Mouse (Mus musculus) myocyte (in vitro differentiated cells): ENCODE data around the gene Eefsec. TPM values are rescaled to one million over a fixed set of nuclear protein-coding genes. Genes with fewer than 3 reads are reported as not detected.

Source experiments
- H3K27me3 ChIP-seq: one replicate; pipeline ENCODE4 v1.6.1; 2011; ENCODE audit not compliant: control insufficient read depth, insufficient read depth, insufficient read length
- H3K36me3 ChIP-seq: one replicate; pipeline ENCODE4 v1.6.1; 2011; ENCODE audit not compliant: control insufficient read depth, insufficient read depth
- H3K4me2 ChIP-seq: one replicate; pipeline ENCODE4 v1.6.1; 2011; ENCODE audit warnings: low read depth, control low read depth
- H3K4me3 ChIP-seq: one replicate; pipeline ENCODE4 v1.5.1; 2011; ENCODE audit warnings: mild to moderate bottlenecking, control low read depth, moderate library complexity
- H3K79me2 ChIP-seq: one replicate; pipeline ENCODE4 v1.6.1; 2011; ENCODE audit not compliant: control insufficient read depth, insufficient read depth
- H3ac ChIP-seq: one replicate; pipeline ENCODE4 v1.6.1; 2011; ENCODE audit not compliant: control insufficient read depth, insufficient read length
- CEBPB ChIP-seq: IDR thresholded peaks from 2 replicates; pipeline ENCODE4 v1.6.1; 2011; ENCODE audit warnings: mild to moderate bottlenecking, moderate library complexity; ENCODE audit not compliant: poor library complexity, insufficient read depth, severe bottlenecking
- E2F4 ChIP-seq: IDR thresholded peaks from one replicate; pipeline ENCODE4 v1.6.1; 2011; ENCODE audit warnings: mild to moderate bottlenecking, control low read depth, moderate library complexity; ENCODE audit not compliant: insufficient read depth
- MAX ChIP-seq: IDR thresholded peaks from one replicate; pipeline ENCODE4 v1.6.1; 2011; ENCODE audit warnings: low read depth, mild to moderate bottlenecking, control low read depth
- MYOD1 ChIP-seq, 3 experiments: IDR thresholded peaks; one replicate each; pipeline ENCODE4 v1.6.1; 2011; ENCODE audit warnings: control low read depth in 2 of 3, low read depth in 2 of 3, mild to moderate bottlenecking in 2 of 3, moderate library complexity in 1 of 3; ENCODE audit not compliant: insufficient read length in 2 of 3, control insufficient read depth in 1 of 3
- MYOG ChIP-seq, 3 experiments: IDR thresholded peaks; one replicate each; pipeline ENCODE4 v1.6.1; 2011; ENCODE audit warnings: control low read depth in 2 of 3, low read depth in 2 of 3, mild to moderate bottlenecking in 2 of 3; ENCODE audit not compliant: insufficient read length in 2 of 3, control insufficient read depth in 1 of 3, insufficient read depth in 1 of 3
- POLR2A ChIP-seq: IDR thresholded peaks from one replicate; pipeline ENCODE4 v1.6.1; 2011; ENCODE audit warnings: low read depth, mild to moderate bottlenecking, control low read depth, moderate library complexity; ENCODE audit not compliant: insufficient read length
- POLR2AphosphoS2 ChIP-seq: IDR thresholded peaks from one replicate; pipeline ENCODE4 v1.6.1; 2011; ENCODE audit warnings: low read depth, control low read depth; ENCODE audit not compliant: insufficient read length
- REST ChIP-seq: IDR thresholded peaks from one replicate; pipeline ENCODE4 v1.6.1; 2011; ENCODE audit warnings: mild to moderate bottlenecking, control low read depth, moderate library complexity; ENCODE audit not compliant: insufficient read depth, insufficient read length
- SRF ChIP-seq: IDR thresholded peaks from one replicate; pipeline ENCODE4 v1.6.1; 2011; ENCODE audit warnings: low read depth; ENCODE audit not compliant: control insufficient read depth, insufficient read length
- TCF12 ChIP-seq: IDR thresholded peaks from one replicate; pipeline ENCODE4 v1.6.1; 2011; ENCODE audit warnings: mild to moderate bottlenecking, control low read depth; ENCODE audit not compliant: poor library complexity, insufficient read depth, severe bottlenecking
- TCF3 ChIP-seq: IDR thresholded peaks from one replicate; pipeline ENCODE4 v1.6.1; 2011; ENCODE audit warnings: low read depth, control low read depth; ENCODE audit not compliant: insufficient read length
- USF1 ChIP-seq: IDR thresholded peaks from one replicate; pipeline ENCODE4 v1.6.1; 2011; ENCODE audit warnings: low read depth, mild to moderate bottlenecking, control low read depth, moderate library complexity
- polyA plus RNA-seq: library from polyadenylated mRNA; unstranded; fragments of >200 nt; fragmentation: generic; extraction: Trizol; gene quantifications from one replicate; pipeline ENCODE4 v1.2.1, GENCODE M21; 2012; ENCODE audit warnings: missing spikeins

Eefsec gene
- polyA plus RNA-seq, 1 experiment, result 14.5 TPM

DNA sequence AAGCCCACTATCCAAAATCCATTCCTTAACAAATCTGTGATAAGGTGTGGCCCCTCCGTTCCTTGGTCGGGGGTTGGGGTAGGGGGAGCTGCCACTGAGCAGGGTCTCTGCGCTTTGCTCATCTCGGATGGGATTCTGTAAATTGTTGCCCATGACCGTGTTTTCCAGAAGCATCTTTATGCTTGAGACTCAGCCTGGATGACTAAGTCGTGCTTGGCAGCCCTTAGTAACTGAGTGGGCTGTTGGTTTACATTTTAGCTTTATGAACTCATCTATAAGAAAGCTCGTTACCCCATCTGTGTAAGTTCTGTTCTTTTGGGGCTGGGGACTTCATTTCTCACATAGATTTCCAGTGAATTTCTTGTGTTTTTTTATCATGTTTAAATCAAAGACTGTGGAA lies 42.7 kb upstream of the Eefsec start:
- no peaks in the 10 kb centered on the region for H3K27me3 ChIP-seq
- H3K79me2 ChIP-seq, result no peaks in the 10 kb centered on the region
- no peak overlapping the region for H3ac ChIP-seq
- TF ChIP-seq CEBPB, result no peak
- no peak for TF ChIP-seq TCF3
- TF ChIP-seq POLR2A, result no peak
- TF ChIP-seq E2F4, result no peak
- TF ChIP-seq POLR2AphosphoS2, result no peak
- TF ChIP-seq MAX, result no peak
- TF ChIP-seq TCF12, result no peak
- no peak for TF ChIP-seq REST
- TF ChIP-seq USF1, result no peak
- no peak for TF ChIP-seq MYOG (IDR thresholded peaks at IDR 0.05; ENCODE audit: control insufficient read depth in 1 of 3, insufficient read depth in 1 of 3, insufficient read length in 2 of 3, low read depth in 2 of 3)
- no peak for TF ChIP-seq MYOD1 (IDR thresholded peaks at IDR 0.05; ENCODE audit: control insufficient read depth in 1 of 3, insufficient read length in 2 of 3, low read depth in 2 of 3)
- no peak for TF ChIP-seq SRF
- H3K4me2 ChIP-seq, result no peak overlapping the region
- H3K4me3 ChIP-seq, result no peak overlapping the region
- peaks cover 15% of the 10 kb centered on the region for H3K36me3 ChIP-seq

DNA sequence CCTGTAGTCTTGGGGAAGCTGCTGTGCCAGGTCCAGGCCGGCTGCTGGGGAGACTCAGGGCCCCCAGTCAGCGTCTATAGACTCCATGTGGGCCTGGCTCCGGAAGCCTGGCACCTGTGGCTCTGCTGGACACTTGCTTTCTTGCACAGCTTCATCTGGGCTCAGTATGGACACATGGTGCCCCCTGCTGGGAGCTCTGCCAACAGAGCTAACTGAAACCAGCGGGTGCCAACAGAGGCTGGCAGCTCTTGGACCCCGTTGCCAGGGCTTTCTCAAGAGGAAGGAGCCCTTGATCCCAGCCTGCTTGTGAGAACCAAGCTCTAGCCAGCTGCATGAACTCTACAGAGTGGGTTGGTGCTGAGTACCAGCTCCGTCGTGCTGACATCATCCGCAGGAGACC lies 40.6 kb upstream of the Eefsec start:
- H3K36me3 ChIP-seq, result peaks cover 26% of the 10 kb centered on the region
- H3K4me3 ChIP-seq, result no peak overlapping the region
- H3K4me2 ChIP-seq, result no peak overlapping the region
- no peaks in the 10 kb centered on the region for H3K79me2 ChIP-seq
- H3ac ChIP-seq, result no peak overlapping the region
- no peak for TF ChIP-seq POLR2A
- no peak for TF ChIP-seq CEBPB
- TF ChIP-seq MYOD1 (IDR thresholded peaks at IDR 0.05; ENCODE audit: control insufficient read depth in 1 of 3, insufficient read length in 2 of 3, low read depth in 2 of 3), result no peak
- no peak for TF ChIP-seq TCF12
- TF ChIP-seq MAX, result no peak
- TF ChIP-seq REST, result no peak
- TF ChIP-seq USF1, result no peak
- TF ChIP-seq SRF, result no peak
- TF ChIP-seq POLR2AphosphoS2, result no peak
- no peak for TF ChIP-seq E2F4
- TF ChIP-seq TCF3, result no peak
- no peak for TF ChIP-seq MYOG (IDR thresholded peaks at IDR 0.05; ENCODE audit: control insufficient read depth in 1 of 3, insufficient read depth in 1 of 3, insufficient read length in 2 of 3, low read depth in 2 of 3)
- no peaks in the 10 kb centered on the region for H3K27me3 ChIP-seq

- Histone ChIP-seq H3K4me3 (no peak overlapping the region), H3K36me3 (peaks cover 26% of the 10 kb centered on the region), H3K27me3 (no peaks in the 10 kb centered on the region), H3K79me2 (no peaks in the 10 kb centered on the region), H3ac (no peak overlapping the region), H3K4me2 (no peak overlapping the region)
- TF ChIP-seq REST, result no peak
- no peak for TF ChIP-seq MYOD1 (IDR thresholded peaks at IDR 0.05; ENCODE audit: control insufficient read depth in 1 of 3, insufficient read length in 2 of 3, low read depth in 2 of 3)
- TF ChIP-seq USF1, result no peak
- TF ChIP-seq CEBPB, result no peak
- no peak for TF ChIP-seq MAX
- TF ChIP-seq TCF12, result no peak
- no peak for TF ChIP-seq TCF3
- TF ChIP-seq MYOG (IDR thresholded peaks at IDR 0.05; ENCODE audit: control insufficient read depth in 1 of 3, insufficient read depth in 1 of 3, insufficient read length in 2 of 3, low read depth in 2 of 3), result no peak
- no peak for TF ChIP-seq POLR2A
- TF ChIP-seq E2F4, result no peak
- TF ChIP-seq SRF, result no peak
- no peak for TF ChIP-seq POLR2AphosphoS2
These were observed 39.0 kb upstream of the Eefsec start for GRCm38 (mm10) chr6:88485378-88485777.

DNA sequence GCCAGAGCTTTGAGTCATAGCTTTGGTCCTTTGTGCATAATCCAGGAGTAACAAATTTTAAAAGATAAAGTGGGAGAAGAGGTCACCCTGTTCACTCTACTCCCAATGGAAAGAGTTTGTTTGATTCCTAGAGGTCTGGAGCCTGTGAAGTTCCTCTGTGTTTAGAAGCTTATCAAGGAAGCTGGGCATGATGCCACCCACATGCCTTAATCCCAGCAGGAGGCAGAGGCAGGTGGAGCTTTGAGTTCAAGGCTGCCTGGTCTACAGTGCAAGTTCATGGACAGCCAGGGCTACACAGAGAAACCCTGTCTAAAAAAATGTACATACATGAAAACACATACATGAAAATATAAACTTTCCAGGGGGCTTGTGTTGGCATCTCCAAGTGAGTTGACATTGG lies 37.6 kb upstream of the Eefsec start:
- H3K79me2 ChIP-seq, result no peaks in the 10 kb centered on the region
- H3K4me3 ChIP-seq, result no peak overlapping the region
- H3K36me3 ChIP-seq, result peaks cover 26% of the 10 kb centered on the region
- no peak for TF ChIP-seq CEBPB
- TF ChIP-seq SRF, result no peak
- TF ChIP-seq MYOD1 (IDR thresholded peaks at IDR 0.05; ENCODE audit: control insufficient read depth in 1 of 3, insufficient read length in 2 of 3, low read depth in 2 of 3), result no peak
- TF ChIP-seq MAX, result no peak
- H3K4me2 ChIP-seq, result no peak overlapping the region
- no peak overlapping the region for H3ac ChIP-seq
- H3K27me3 ChIP-seq, result no peaks in the 10 kb centered on the region

DNA sequence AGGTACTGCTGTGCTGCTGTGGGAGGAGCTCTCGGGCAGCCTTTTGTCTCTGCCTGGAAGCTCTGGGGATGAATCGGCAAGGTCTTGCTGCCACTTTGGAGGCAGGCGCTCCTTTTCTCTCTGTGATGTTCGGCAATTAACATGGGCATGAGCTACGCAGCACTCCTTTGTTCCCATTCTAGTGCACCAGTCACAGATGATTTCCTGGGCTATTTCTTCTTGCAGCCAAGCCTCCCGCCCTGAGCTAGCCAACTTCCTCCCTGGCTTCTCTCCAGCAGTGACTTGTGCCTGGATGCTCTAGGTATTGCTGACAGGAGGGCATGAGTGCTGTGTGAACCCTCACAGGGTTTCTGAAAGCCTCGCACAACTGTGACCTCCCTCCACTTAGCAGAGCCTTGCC lies 36.8 kb upstream of the Eefsec start:
- Histone ChIP-seq H3K79me2 (no peaks in the 10 kb centered on the region), H3K27me3 (no peaks in the 10 kb centered on the region), H3K4me2 (no peak overlapping the region), H3K36me3 (peaks cover 30% of the 10 kb centered on the region), H3ac (no peak overlapping the region), H3K4me3 (no peak overlapping the region)
- TF ChIP-seq TCF12 (no peak), SRF (no peak), MYOD1 (IDR thresholded peaks at IDR 0.05; ENCODE audit: control insufficient read depth in 1 of 3, insufficient read length in 2 of 3, low read depth in 2 of 3) (no peak), USF1 (no peak), REST (no peak), MAX (no peak), POLR2AphosphoS2 (no peak), CEBPB (no peak), E2F4 (no peak), MYOG (IDR thresholded peaks at IDR 0.05; ENCODE audit: control insufficient read depth in 1 of 3, insufficient read depth in 1 of 3, insufficient read length in 2 of 3, low read depth in 2 of 3) (no peak), POLR2A (no peak), TCF3 (no peak)
